Mouse (Mus musculus): ENCODE results near the gene Cbx7.

Cbx7 gene

DNA sequence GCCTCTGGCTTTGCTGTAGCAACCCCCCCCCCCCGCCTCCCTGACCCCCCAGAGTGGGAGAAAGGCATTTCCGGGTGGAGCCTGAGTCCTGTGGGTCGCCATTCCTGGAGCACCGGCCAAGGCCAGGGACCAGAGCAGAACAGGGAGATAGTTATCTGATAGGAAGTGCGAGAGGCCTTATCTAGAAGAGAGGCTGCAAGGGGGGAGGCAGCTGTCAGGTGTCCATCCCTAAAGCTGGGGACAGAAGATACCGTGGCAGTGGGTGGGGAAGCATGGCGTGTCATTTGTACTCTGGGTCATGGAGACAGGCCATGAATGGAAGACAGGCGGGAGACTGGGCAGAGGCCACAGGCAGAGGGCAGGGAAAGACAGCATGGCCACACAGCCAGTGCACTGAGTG lies 29.8 kb upstream of the Cbx7 start:
- DNase-seq: no peak

GRCm38 (mm10) chr15:79997988-79998387 lies 27.1 kb upstream of the Cbx7 start:
- no peak for DNase-seq

DNA sequence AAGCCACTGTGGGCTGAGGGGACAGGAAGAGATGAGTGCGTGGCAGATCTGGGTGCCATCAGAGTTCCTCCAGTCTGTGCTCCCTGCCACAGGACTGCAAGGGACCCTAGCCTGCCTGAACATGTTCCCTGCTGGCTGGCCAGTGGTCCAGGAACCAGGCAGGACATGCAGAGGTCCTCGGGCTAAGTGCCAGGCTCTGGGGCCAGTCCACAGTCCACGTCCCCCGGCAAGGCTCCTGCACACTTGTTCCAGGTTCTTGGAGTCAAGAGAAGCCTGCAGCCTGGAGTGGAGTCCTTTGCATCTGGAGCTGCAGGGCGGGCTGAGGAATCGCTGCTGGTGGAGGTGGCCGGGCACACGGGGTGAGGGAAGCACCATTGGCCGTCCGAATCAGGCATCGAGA lies 25.9 kb upstream of the Cbx7 start:
- DNase-seq: no peak

DNA sequence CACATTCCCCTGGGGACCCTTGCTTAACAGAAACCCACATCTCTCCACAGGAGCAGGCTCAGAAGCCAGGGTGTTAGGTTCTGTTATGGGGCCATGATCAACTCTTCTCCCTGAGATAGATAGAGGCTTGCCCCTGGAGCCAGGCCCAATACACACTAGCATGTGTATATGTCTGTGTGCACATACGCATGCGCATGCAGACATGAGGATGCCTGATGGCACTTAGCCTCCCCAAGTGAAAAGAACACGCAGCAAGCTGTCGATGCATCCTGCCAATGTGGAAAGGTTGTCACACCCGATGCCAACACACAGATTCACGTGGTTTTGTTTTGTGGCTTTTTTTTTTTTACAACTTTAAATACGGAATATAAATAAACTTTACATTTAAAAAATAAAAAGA lies 24.6 kb upstream of the Cbx7 start:
- peak; percentile 61 for DNase-seq

- no peak for DNase-seq
These were observed 23.6 kb upstream of the Cbx7 start for GRCm38 (mm10) chr15:79994566-79994965.

- DNase-seq: no peak
These were observed 15.3 kb upstream of the Cbx7 start for GRCm38 (mm10) chr15:79986182-79986581.

DNA sequence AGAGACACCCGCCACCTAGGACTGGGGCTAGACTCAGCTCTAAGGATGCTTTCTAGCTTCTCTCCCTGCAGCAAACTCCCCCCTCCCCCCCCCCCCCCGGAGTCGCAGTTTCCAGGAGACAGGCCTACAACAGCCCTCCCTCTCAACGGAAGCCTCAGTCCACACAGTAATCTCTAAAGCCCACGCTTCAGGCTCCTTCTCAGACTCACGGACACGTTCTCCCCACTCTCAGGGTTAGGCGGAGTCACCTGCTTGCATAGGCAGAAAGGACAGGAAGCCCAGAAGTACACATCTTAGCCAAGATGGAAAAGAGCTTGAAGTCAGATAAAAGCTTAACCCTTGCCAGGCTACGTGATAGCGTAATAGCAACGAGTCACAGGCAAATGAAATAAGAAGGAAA lies 14.6 kb upstream of the Cbx7 start:
- DNase-seq: no peak

DNA sequence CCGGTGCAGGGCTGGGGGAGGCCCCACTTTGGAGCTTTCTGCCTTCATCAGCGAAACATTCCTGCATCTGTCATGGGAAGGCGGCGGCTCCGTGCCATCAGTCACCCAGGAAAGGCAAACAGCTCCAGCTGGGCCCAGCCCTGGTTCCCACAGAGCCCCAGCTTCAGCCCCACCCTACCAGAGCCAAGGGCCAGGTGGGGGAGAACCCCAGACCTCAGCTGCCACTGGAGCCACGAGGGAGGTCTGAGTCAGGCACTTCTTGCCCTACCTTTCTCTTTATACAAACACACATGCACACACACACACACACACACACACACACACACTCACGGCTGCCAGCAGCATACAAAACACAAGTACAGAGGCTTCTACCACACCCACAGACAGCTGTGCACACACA lies 13.2 kb upstream of the Cbx7 start:
- no peak for DNase-seq

GRCm38 (mm10) chr15:79980716-79981115 lies 9.8 kb upstream of the Cbx7 start:
- DNase-seq: no peak

DNA sequence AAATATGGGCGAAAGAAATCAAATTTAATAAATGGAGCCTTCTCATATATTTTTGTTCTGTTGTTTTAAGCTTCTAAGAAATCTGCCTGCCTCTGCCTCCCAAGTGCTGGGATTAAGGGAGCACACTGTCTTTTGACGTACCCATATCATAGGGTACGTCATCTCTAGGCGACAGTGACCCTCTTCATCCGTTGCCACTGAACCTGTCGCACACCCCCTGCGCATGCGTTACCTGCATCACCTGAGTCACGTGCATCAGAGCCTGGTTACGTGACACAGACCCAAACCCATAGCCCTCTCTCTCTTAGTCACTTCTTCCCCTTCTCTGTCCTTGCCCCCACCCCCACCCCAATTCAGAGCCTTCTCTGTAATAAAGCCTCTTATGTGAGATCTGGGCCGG lies 1.3 kb upstream of the Cbx7 start:
- no peak for DNase-seq

- DNase-seq: no peak
These were observed 428 bp downstream of the Cbx7 start for GRCm38 (mm10) chr15:79970491-79970890.

GRCm38 (mm10) chr15:79967346-79967745 lies 3.6 kb downstream of the Cbx7 start:
- no peak for DNase-seq

- no peak for DNase-seq
These were observed 6.5 kb downstream of the Cbx7 start for GRCm38 (mm10) chr15:79964376-79964775.

GRCm38 (mm10) chr15:79962661-79963060 lies 8.3 kb downstream of the Cbx7 start:
- no peak for DNase-seq

GRCm38 (mm10) chr15:79961366-79961921 lies 9.5 kb downstream of the Cbx7 start:
- no peak for DNase-seq

DNA sequence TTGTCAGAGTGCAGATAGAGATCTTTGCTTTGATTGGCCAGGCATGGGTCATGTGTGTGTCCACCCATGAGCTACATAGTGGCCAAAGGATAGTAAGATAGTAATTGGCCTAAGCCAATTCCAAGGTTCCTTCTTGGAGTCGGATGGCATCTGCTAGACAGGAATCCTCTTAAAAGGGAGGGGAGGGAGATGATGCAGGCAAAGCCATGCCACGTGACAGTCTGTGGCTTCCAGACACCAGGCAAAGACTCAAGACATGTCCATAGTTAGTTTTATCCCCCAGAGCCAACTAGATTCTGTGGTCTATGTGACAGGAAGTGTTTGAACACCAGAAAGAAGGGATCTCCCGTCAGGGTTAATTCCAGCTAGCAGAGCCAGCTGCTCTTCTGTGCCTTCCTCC lies 12.5 kb downstream of the Cbx7 start:
- DNase-seq: no peak

DNA sequence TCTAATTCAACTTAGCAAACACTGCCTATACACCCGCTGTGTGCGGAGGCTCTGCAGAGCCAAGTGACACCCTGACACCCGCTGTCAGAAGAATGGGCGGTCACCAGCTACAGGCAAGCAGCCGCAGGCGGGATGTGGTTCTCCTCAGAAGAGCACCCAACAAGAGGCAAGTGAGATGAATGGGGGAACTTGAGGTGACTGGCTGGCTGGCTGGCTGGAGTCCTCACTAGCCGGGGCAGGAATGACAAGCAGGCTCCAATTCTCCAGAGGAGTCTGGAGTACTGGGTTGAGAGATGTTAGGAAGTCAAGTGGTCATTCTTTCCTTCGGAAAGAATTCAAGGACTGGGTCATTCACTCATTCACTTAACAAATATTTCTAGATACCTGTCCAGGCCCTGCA lies 14.4 kb downstream of the Cbx7 start:
- no peak for DNase-seq

DNA sequence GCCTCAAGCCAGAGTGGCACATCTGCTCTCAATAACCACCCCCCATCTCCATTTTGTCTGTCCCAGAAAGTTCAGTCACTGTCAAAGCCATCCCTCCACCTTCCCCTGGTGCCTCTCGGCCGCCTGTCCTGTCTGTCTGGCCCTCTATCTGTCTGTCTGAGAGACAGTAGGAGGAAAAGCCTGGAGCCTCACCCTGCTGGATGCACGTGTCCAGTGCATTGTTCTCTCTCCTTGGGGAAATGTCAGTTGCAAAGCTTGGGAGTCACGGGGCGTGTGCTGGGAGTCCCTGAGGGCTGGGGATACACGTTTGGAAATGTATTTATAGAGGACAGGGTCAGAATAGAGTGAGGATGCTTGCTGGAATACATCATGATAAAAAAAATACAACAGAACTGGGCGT lies 17.4 kb downstream of the Cbx7 start:
- DNase-seq: no peak

- DNase-seq: no peak
These were observed 18.3 kb downstream of the Cbx7 start for GRCm38 (mm10) chr15:79952504-79953231.

- DNase-seq: no peak
These were observed 19.0 kb downstream of the Cbx7 start for GRCm38 (mm10) chr15:79951730-79952503.

DNA sequence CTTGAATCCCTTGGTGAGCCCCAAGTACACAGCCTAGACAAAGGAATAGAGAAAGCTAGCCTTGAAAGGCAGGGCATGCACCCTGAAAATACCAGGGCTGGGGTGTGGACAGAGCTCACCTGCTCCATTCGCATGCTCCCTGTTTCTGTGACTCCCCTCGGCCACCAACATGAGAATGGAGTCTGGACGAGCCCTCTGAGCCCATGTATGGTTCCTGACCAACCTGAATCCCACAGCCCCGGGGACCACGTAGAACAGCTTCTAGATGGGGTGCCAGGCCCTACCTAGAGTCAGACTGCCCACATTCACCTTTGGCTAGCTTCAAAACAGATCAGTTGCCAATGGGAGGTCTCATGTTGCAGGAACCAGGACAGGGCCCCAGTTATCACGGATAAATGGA lies 19.7 kb downstream of the Cbx7 start:
- DNase-seq: no peak

DNA sequence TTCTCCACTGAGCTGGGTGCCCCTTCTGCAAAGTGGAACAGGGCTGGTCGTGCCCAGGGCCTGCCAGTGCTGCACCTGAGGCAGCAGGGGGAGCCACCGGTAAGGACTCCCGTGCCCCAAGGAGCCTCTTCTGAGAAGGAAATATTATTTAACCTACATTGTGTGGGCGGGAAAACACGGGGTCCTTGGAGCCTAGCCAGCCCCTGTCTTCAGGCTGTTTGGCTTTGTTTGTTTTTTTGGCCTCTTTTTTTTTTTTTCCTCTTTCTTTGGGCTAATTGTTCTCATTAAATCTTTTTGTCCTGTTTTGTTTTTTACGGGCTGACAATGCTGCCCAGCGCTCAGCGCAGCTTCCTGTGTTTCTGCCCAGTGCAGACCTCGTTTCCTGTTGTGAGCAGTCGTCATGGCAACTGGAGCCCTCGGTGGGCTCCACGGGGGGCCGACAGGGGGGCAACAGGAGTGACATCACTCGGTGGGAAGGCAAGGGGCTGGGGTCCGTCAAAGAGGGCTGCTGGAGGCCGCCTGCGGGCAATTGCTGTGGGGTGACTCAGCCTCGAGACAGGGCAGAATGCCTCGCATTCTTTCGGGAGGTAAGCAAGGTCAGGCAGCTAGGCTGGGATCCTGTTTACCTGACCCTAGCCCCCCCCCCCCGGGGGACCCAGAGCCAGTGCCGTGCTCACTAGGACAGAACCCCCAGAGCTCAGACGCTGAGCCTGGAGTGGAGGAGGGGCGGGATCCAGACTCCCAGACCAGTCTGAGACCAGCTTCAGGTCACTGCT lies 20.5 kb downstream of the Cbx7 start:
- no peak for DNase-seq

DNA sequence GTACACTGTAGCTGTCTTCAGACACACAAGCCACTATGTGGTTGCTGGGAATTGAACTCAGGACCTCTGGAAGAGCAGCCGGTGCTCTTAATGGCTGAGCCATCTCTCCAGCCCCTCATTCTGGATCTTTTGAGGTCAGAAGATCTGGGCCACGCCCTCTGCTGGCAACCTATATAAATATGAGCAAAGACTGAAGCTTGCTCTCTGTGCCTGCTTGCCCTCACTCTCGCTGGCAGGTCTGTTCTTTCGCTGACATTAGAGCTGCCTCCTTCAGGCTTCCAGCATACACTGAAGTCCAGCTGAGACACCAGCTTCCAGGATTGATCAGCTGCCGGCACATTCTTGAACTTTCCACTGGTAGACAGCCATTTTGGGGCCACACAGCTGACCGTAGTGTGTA lies 23.2 kb downstream of the Cbx7 start:
- DNase-seq: no peak

DNA sequence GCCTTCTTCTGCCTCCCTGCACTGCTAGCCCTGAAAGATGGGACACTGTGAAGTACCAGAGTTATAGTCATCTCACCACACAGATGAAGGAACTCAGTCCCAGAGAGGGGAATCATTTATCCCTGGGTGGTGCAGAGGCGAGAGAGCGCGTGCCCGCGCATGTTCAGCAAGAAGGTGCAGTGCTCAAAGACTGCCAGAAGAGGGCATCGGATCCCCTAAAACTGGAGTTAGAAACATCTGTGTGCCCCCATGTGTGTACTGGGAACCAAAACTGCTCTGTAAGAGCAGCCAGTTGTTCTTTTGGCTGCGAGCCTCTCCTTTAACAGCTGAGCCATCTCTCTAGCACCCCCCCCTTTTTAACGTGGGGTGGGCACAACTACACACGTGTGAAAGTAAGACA lies 24.1 kb downstream of the Cbx7 start:
- no peak for DNase-seq
